Mouse (Mus musculus): Measurements from ENCODE around the gene Hnrnpu. TPM values are rescaled to one million over a fixed set of nuclear protein-coding genes. Genes with fewer than 3 reads are reported as not detected.

Gene Hnrnpu
- polyA plus RNA-seq, 1 experiment from 2014 or later: 178 TPM

- Histone ChIP-seq H3K36me3 (ENCODE audit: control insufficient read depth, insufficient read depth, low read length) (peaks cover 20% of the 10 kb centered on the region; the same call in 1 of the 2 replicates), H3K9me3 (replicated peaks; ENCODE audit: control insufficient read depth, low read length, poor library complexity, severe bottlenecking) (no peaks in the 10 kb centered on the region), H3K4me3 (ENCODE audit: low read depth, low read length) (peak overlapping the region; percentile 58), H3K27ac (ENCODE audit: low read length) (peak overlapping the region; percentile 100), H3K9ac (ENCODE audit: low read depth, low read length) (peak overlapping the region; percentile 91), H3K27me3 (ENCODE audit: control insufficient read depth, insufficient read depth, low read depth, low read length) (no peaks in the 10 kb centered on the region), H3K4me2 (ENCODE audit: low read length) (peak overlapping the region; percentile 80), H3K4me1 (ENCODE audit: control insufficient read depth, insufficient read depth, low read length) (peaks cover 33% of the 10 kb centered on the region)
- no peak for ATAC-seq
- WGBS: 17% methylated on average over 8 of the region's 8 CpGs
Observed at GRCm38 (mm10) chr1:178320038-178320722, 17.4 kb downstream of the Hnrnpu start.

- Histone ChIP-seq H3K9me3 (replicated peaks; ENCODE audit: control insufficient read depth, low read length, poor library complexity, severe bottlenecking) (no peaks in the 10 kb centered on the region), H3K27me3 (ENCODE audit: control insufficient read depth, insufficient read depth, low read depth, low read length) (no peaks in the 10 kb centered on the region), H3K4me3 (ENCODE audit: low read depth, low read length) (peak overlapping the region; percentile 58), H3K27ac (ENCODE audit: low read length) (peak overlapping the region; percentile 100), H3K36me3 (ENCODE audit: control insufficient read depth, insufficient read depth, low read length) (peaks cover 17% of the 10 kb centered on the region; the same call in 1 of the 2 replicates), H3K9ac (ENCODE audit: low read depth, low read length) (peak overlapping the region; percentile 91), H3K4me1 (ENCODE audit: control insufficient read depth, insufficient read depth, low read length) (peaks cover 33% of the 10 kb centered on the region), H3K4me2 (ENCODE audit: low read length) (peak overlapping the region; percentile 80)
- peak; percentile 44 for ATAC-seq
- WGBS: under 1% methylated on average over 12 of the region's 12 CpGs
Observed at GRCm38 (mm10) chr1:178319295-178320037, 18.1 kb downstream of the Hnrnpu start.

GRCm38 (mm10) chr1:178318389-178319184 lies 19.0 kb downstream of the Hnrnpu start, which contains the start of gene Cox20:
Gene Cox20, plus strand, starts transcription at chr1:178319130.
- H3K27ac ChIP-seq (ENCODE audit: low read length): peak within 1 kb of the TSS; percentile 100
- peak within 1 kb of the TSS; percentile 91 for H3K9ac ChIP-seq (ENCODE audit: low read depth, low read length)
- H3K27me3 ChIP-seq (ENCODE audit: control insufficient read depth, insufficient read depth, low read depth, low read length): no peaks in the 10 kb centered on the region
- under 1% methylated on average over 81 of the region's 83 CpGs for WGBS
- no peaks in the 10 kb centered on the region for H3K9me3 ChIP-seq (replicated peaks; ENCODE audit: control insufficient read depth, low read length, poor library complexity, severe bottlenecking)
- H3K4me3 ChIP-seq (ENCODE audit: low read depth, low read length): peak within 1 kb of the TSS; percentile 58
- H3K4me2 ChIP-seq (ENCODE audit: low read length): peak within 1 kb of the TSS; percentile 80
- H3K36me3 ChIP-seq (ENCODE audit: control insufficient read depth, insufficient read depth, low read length): peaks cover 14% of the 10 kb centered on the region; the same call in 1 of the 2 replicates
- peaks cover 33% of the 10 kb centered on the region for H3K4me1 ChIP-seq (ENCODE audit: control insufficient read depth, insufficient read depth, low read length)
- ATAC-seq: peak; percentile 96

GRCm38 (mm10) chr1:178318002-178318388 lies 19.6 kb downstream of the Hnrnpu start:
- under 1% methylated on average over 17 of the region's 17 CpGs for WGBS
- Histone ChIP-seq H3K9ac (ENCODE audit: low read depth, low read length) (peak overlapping the region; percentile 91), H3K9me3 (replicated peaks; ENCODE audit: control insufficient read depth, low read length, poor library complexity, severe bottlenecking) (no peaks in the 10 kb centered on the region), H3K27ac (ENCODE audit: low read length) (peak overlapping the region; percentile 100), H3K27me3 (ENCODE audit: control insufficient read depth, insufficient read depth, low read depth, low read length) (no peaks in the 10 kb centered on the region), H3K36me3 (ENCODE audit: control insufficient read depth, insufficient read depth, low read length) (peaks cover 10% of the 10 kb centered on the region; the same call in 1 of the 2 replicates), H3K4me2 (ENCODE audit: low read length) (peak overlapping the region; percentile 80), H3K4me3 (ENCODE audit: low read depth, low read length) (peak overlapping the region; percentile 58), H3K4me1 (ENCODE audit: control insufficient read depth, insufficient read depth, low read length) (peaks cover 33% of the 10 kb centered on the region)
- ATAC-seq: peak; percentile 81

GRCm38 (mm10) chr1:178317275-178318001 lies 20.2 kb downstream of the Hnrnpu start:
- H3K36me3 ChIP-seq (ENCODE audit: control insufficient read depth, insufficient read depth, low read length): 0 out of 2 replicates have a peak, but pooled peaks cover 5% of the 10 kb centered on the region
- H3K4me2 ChIP-seq (ENCODE audit: low read length): peak overlapping the region; percentile 80
- WGBS: 34% methylated on average over 10 of the region's 10 CpGs
- H3K27me3 ChIP-seq (ENCODE audit: control insufficient read depth, insufficient read depth, low read depth, low read length): no peaks in the 10 kb centered on the region
- H3K4me1 ChIP-seq (ENCODE audit: control insufficient read depth, insufficient read depth, low read length): peaks cover 33% of the 10 kb centered on the region
- no peaks in the 10 kb centered on the region for H3K9me3 ChIP-seq (replicated peaks; ENCODE audit: control insufficient read depth, low read length, poor library complexity, severe bottlenecking)
- ATAC-seq: no peak
- peak overlapping the region; percentile 91 for H3K9ac ChIP-seq (ENCODE audit: low read depth, low read length)
- H3K27ac ChIP-seq (ENCODE audit: low read length): peak overlapping the region; percentile 100
- peak overlapping the region; percentile 58 for H3K4me3 ChIP-seq (ENCODE audit: low read depth, low read length)

GRCm38 (mm10) chr1:178314236-178314635 lies 23.4 kb downstream of the Hnrnpu start:
- Histone ChIP-seq H3K36me3 (ENCODE audit: control insufficient read depth, insufficient read depth, low read length) (no peaks in the 10 kb centered on the region), H3K4me2 (ENCODE audit: low read length) (no peak overlapping the region), H3K27ac (ENCODE audit: low read length) (no peak overlapping the region), H3K9ac (ENCODE audit: low read depth, low read length) (no peak overlapping the region), H3K27me3 (ENCODE audit: control insufficient read depth, insufficient read depth, low read depth, low read length) (no peaks in the 10 kb centered on the region), H3K4me1 (ENCODE audit: control insufficient read depth, insufficient read depth, low read length) (peaks cover 10% of the 10 kb centered on the region), H3K9me3 (replicated peaks; ENCODE audit: control insufficient read depth, low read length, poor library complexity, severe bottlenecking) (no peaks in the 10 kb centered on the region), H3K4me3 (ENCODE audit: low read depth, low read length) (no peak overlapping the region)
- 89% methylated on average over 2 of the region's 2 CpGs for WGBS
- no peak for ATAC-seq

- H3K4me1 ChIP-seq (ENCODE audit: control insufficient read depth, insufficient read depth, low read length): peaks cover 10% of the 10 kb centered on the region
- H3K9me3 ChIP-seq (replicated peaks; ENCODE audit: control insufficient read depth, low read length, poor library complexity, severe bottlenecking): no peaks in the 10 kb centered on the region
- no peak overlapping the region for H3K4me3 ChIP-seq (ENCODE audit: low read depth, low read length)
- no peaks in the 10 kb centered on the region for H3K36me3 ChIP-seq (ENCODE audit: control insufficient read depth, insufficient read depth, low read length)
- no peak overlapping the region for H3K4me2 ChIP-seq (ENCODE audit: low read length)
- H3K27me3 ChIP-seq (ENCODE audit: control insufficient read depth, insufficient read depth, low read depth, low read length): no peaks in the 10 kb centered on the region
- no peak for ATAC-seq
- H3K27ac ChIP-seq (ENCODE audit: low read length): no peak overlapping the region
- 95% methylated on average over 1 of the region's 1 CpGs for WGBS
- no peak overlapping the region for H3K9ac ChIP-seq (ENCODE audit: low read depth, low read length)
Observed at GRCm38 (mm10) chr1:178313039-178313597, 24.5 kb downstream of the Hnrnpu start.

GRCm38 (mm10) chr1:178310128-178310527 lies 27.5 kb downstream of the Hnrnpu start:
- Histone ChIP-seq H3K4me2 (ENCODE audit: low read length) (no peak overlapping the region), H3K27ac (ENCODE audit: low read length) (no peak overlapping the region), H3K4me3 (ENCODE audit: low read depth, low read length) (no peak overlapping the region), H3K4me1 (ENCODE audit: control insufficient read depth, insufficient read depth, low read length) (no peaks in the 10 kb centered on the region), H3K9ac (ENCODE audit: low read depth, low read length) (no peak overlapping the region), H3K27me3 (ENCODE audit: control insufficient read depth, insufficient read depth, low read depth, low read length) (no peaks in the 10 kb centered on the region), H3K9me3 (replicated peaks; ENCODE audit: control insufficient read depth, low read length, poor library complexity, severe bottlenecking) (no peaks in the 10 kb centered on the region), H3K36me3 (ENCODE audit: control insufficient read depth, insufficient read depth, low read length) (no peaks in the 10 kb centered on the region)
- no peak for ATAC-seq
- WGBS: 81% methylated on average over 1 of the region's 1 CpGs

All from midbrain, embryonic 16.5 days (tissue).